Mouse (Mus musculus) cortical plate, adult 2 months (tissue): ENCODE measurements around the gene Patj. TPM values are rescaled to one million over a fixed set of nuclear protein-coding genes. Genes with fewer than 3 reads are reported as not detected.

Experiments
- H3K27ac ChIP-seq: fragments of 200-500 bp; 2 replicates; pipeline ENCODE4 v1.5.1; 2012; ENCODE audit warnings: low read length, control low read depth, inconsistent platforms; ENCODE audit not compliant: insufficient read depth
- H3K4me1 ChIP-seq: fragments of 200-500 bp; 2 replicates; pipeline ENCODE4 v1.6.1; 2011; ENCODE audit warnings: low read length; ENCODE audit not compliant: control insufficient read depth, insufficient read depth
- H3K4me3 ChIP-seq: fragments of 200-500 bp; 2 replicates; pipeline ENCODE4 v1.5.1; 2011; ENCODE audit warnings: mild to moderate bottlenecking, low read length, control low read depth; ENCODE audit not compliant: insufficient read depth
- CTCF ChIP-seq: fragments of 200-500 bp; IDR thresholded peaks from 2 replicates; pipeline ENCODE4 v1.5.1; 2011; ENCODE audit warnings: mild to moderate bottlenecking, control low read depth, low read length; ENCODE audit not compliant: insufficient read depth; ENCODE audit errors: extremely low read depth
- POLR2A ChIP-seq: fragments of 200-500 bp; IDR thresholded peaks from 2 replicates; pipeline ENCODE4 v1.6.1; 2011; ENCODE audit warnings: mild to moderate bottlenecking, low read length, control low read depth; ENCODE audit not compliant: insufficient read depth; ENCODE audit errors: extremely low read depth
- polyA plus RNA-seq: library from polyadenylated mRNA; depleted of rRNA; stranded (reverse); fragments of >200 nt; gene quantifications from 2 replicates; pipeline ENCODE4 v1.2.3, GENCODE M21; 2012

The Patj gene
- polyA plus RNA-seq, 1 experiment = 6.0 TPM

GRCm38 (mm10) chr4:98535446-98535845, 139.9 kb downstream of the Patj start:
- Histone ChIP-seq H3K4me1 (peaks cover 1% of the 10 kb centered on the region; the same call in 1 of the 2 replicates), H3K4me3 (no peak overlapping the region), H3K27ac (no peak overlapping the region)
- no peak for TF ChIP-seq CTCF
- no peak for TF ChIP-seq POLR2A

GRCm38 (mm10) chr4:98541591-98541990, 146.0 kb downstream of the Patj start:
- TF ChIP-seq CTCF (no peak), POLR2A (no peak)
- H3K27ac ChIP-seq = 0 out of 2 replicates have a peak overlapping the region, but pooled peaks have one; percentile 10
- H3K4me1 ChIP-seq = peaks cover 1% of the 10 kb centered on the region; the same call in 1 of the 2 replicates
- H3K4me3 ChIP-seq = no peak overlapping the region

GRCm38 (mm10) chr4:98543001-98543400, 147.4 kb downstream of the Patj start:
- no peak overlapping the region for H3K4me3 ChIP-seq
- TF ChIP-seq POLR2A = no peak
- no peak for TF ChIP-seq CTCF
- peaks cover 1% of the 10 kb centered on the region; the same call in 1 of the 2 replicates for H3K4me1 ChIP-seq
- H3K27ac ChIP-seq = no peak overlapping the region

GRCm38 (mm10) chr4:98545376-98545775, 149.8 kb downstream of the Patj start:
- H3K4me3 ChIP-seq = no peak overlapping the region
- H3K4me1 ChIP-seq = peaks cover under 1% of the 10 kb centered on the region; the same call in 1 of the 2 replicates
- TF ChIP-seq POLR2A (no peak), CTCF (peak; percentile 75)
- H3K27ac ChIP-seq = no peak overlapping the region

- no peak overlapping the region for H3K27ac ChIP-seq
- no peak overlapping the region for H3K4me3 ChIP-seq
- TF ChIP-seq CTCF = no peak
- no peak for TF ChIP-seq POLR2A
- H3K4me1 ChIP-seq = no peaks in the 10 kb centered on the region; the same call in 1 of the 2 replicates
Observed at GRCm38 (mm10) chr4:98546456-98547176, 151.0 kb downstream of the Patj start.

GRCm38 (mm10) chr4:98549491-98549890, 153.9 kb downstream of the Patj start:
- Histone ChIP-seq H3K27ac (no peak overlapping the region), H3K4me3 (no peak overlapping the region), H3K4me1 (no peaks in the 10 kb centered on the region)
- TF ChIP-seq POLR2A (no peak), CTCF (no peak)

- Histone ChIP-seq H3K27ac (no peak overlapping the region), H3K4me3 (no peak overlapping the region), H3K4me1 (no peaks in the 10 kb centered on the region)
- TF ChIP-seq CTCF (no peak), POLR2A (no peak)
Observed at GRCm38 (mm10) chr4:98550116-98550515, 154.5 kb downstream of the Patj start.

GRCm38 (mm10) chr4:98555666-98556065, 160.1 kb downstream of the Patj start:
- no peak overlapping the region for H3K27ac ChIP-seq
- H3K4me3 ChIP-seq = no peak overlapping the region
- no peaks in the 10 kb centered on the region for H3K4me1 ChIP-seq
- TF ChIP-seq CTCF (no peak), POLR2A (no peak)

- TF ChIP-seq CTCF (no peak), POLR2A (no peak)
- H3K4me1 ChIP-seq = no peaks in the 10 kb centered on the region
Observed at GRCm38 (mm10) chr4:98556449-98556848, 160.9 kb downstream of the Patj start.

GRCm38 (mm10) chr4:98557192-98557591, 161.6 kb downstream of the Patj start:
- Histone ChIP-seq H3K4me3 (no peak overlapping the region), H3K27ac (no peak overlapping the region), H3K4me1 (no peaks in the 10 kb centered on the region)
- TF ChIP-seq CTCF (no peak), POLR2A (no peak)

More at GRCm38 (mm10) chr4:98556449-98556848, 160.9 kb downstream of the Patj start:
- Histone ChIP-seq H3K27ac (no peak overlapping the region), H3K4me3 (no peak overlapping the region)

GRCm38 (mm10) chr4:98560196-98560830, 164.7 kb downstream of the Patj start:
- TF ChIP-seq CTCF (no peak), POLR2A (no peak)
- Histone ChIP-seq H3K4me1 (0 out of 2 replicates have a peak, but pooled peaks cover 3% of the 10 kb centered on the region), H3K4me3 (no peak overlapping the region), H3K27ac (no peak overlapping the region)
